Mouse (Mus musculus) lung, postnatal 36 days (tissue): ENCODE results near the gene Ugt2b1.
"Not testable (repeated sequence)": the region's sequence is repeated elsewhere in the genome, so short reads cannot be mapped to it uniquely, and the experiment has no call there.

Experiments
- DNase-seq: peaks from one replicate; pipeline ENCODE4 v3.0.0; 2022; ENCODE audit warnings: mixed read lengths

Gene Ugt2b1

DNA sequence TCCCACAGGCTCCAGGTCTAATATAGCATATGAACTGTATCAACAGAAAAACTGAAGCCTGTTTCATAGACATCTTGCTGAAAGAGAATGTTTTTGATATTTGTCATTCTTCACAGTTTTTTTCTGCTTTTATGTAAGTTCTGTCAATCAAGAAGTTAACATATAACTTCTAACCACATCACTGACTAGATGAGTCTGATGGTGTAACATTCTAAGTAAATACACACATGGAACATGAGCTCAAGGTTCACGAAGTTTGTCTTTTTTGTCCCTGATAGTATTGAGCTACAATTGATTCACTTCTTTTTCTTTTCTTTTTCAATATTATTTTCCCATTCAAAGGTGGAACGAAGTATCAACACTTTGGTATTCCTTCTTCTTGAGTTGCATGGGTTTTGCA, at the start of gene Ugt2b1:
Gene Ugt2b1, minus strand, starts transcription at position 105 of the 400 bp plus-strand sequence.
- no peak for DNase-seq

DNA sequence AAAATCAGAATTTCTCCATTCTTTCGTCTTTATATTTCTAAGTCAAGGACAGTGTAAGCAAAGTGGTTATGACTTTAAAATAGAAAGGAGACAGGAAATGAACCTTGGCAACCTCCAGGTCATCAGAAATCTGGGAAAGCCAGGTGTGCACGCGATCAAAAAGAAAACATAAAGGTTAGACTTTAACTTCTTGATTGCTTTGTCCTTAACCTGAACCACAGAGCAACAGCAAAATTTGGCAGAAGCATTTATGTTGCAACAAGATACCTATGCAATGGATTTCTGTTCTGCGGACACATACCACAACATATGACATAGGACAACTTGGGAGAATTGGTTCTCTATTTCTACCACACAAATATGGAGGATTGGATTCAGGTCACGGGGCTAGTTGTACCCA, 40.9 kb upstream of the Ugt2b1 start:
- DNase-seq = not testable (repeated sequence)

DNA sequence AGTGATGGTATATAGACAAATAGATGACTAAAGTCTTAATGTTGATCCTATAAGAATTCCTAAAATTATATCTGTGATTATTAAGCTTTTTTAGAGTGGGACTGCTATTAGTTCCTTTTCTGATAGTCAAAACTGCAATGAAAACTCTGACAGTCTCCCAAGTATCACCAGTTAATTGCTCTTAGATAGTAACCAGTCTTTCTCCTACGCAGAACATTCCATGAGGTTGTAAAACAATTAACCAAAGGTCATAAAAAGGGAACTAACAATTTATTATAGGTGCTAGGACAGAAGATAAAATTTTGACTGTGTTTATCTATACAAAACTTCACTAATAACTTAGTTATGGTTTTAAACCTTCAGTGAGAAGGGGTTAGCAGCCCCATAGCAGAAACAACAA, 36.5 kb upstream of the Ugt2b1 start:
- DNase-seq = not testable (repeated sequence)

DNA sequence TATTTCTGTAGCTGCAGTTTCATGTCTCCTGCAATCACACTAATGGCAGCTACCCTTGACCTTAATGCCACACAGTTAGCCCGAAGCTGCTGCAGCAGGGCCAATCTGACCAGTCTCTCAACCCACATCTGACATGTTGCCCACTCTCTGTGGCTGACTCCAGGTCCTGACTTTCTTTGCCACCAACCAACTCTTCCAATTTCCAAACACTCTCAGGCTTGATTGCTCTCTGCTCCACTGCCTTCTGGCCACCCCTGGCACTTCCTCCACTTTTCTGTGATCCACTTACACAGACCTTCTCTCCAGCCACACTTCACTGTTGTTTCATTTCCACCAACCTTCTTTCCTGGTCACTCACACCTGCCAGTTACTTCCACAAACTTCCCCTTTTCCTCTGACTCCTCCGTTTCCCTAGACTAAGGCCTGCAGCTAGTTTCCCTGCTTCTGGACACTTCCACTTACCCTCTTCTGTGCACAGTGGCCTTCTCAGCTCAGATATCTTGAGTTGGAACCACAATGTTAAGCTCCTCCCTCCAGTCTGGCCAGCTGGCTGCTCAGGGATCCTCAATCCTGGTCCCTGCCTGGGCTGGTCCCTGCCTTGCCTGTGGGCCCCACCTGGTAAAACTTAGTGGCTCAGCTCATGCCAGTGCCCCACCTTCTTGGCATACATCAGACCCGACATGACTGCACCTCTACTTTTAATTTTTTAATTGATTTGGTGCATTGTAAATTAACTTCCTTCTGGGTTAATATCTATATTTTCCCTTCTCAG, 35.4 kb upstream of the Ugt2b1 start:
- DNase-seq = no peak

DNA sequence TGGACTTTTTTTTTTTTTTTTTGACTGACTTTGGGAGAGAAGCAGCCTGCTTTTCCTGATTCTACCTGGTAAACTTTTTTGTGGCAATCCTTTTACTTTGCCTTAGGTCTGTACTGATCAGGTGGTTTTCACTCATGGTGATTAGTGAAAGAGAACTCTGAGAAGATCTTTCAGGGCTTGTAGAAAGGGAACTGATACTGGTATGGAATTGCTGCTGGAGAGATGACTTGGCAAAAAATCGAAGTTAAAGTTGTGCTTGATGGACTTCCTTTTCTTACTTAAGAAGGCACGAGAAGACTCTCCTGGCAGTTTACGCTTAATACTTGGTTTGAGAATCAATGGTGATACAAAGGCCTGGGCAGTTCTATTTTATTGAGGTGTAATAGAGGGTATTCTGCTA, 34.2 kb upstream of the Ugt2b1 start:
- no peak for DNase-seq

DNA sequence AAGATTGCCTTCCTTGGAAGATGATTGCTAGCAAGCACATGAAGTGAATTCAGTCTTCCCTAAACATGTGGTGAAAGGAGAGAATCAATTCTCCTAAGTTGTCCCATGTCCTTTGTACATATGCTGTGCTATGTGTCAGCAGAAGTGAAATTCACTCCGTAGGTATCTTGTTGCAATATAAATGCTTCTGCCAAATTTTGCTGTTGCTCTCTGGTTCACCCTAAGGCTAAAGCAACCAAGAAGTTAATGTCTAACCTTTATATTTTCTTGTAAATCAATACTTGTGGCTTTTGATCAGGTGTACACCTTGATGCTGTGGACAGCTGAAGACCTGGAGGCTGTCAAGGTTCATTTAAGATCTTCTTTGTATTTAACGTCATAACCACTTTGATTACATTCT, 15.8 kb upstream of the Ugt2b1 start:
- no peak for DNase-seq

DNA sequence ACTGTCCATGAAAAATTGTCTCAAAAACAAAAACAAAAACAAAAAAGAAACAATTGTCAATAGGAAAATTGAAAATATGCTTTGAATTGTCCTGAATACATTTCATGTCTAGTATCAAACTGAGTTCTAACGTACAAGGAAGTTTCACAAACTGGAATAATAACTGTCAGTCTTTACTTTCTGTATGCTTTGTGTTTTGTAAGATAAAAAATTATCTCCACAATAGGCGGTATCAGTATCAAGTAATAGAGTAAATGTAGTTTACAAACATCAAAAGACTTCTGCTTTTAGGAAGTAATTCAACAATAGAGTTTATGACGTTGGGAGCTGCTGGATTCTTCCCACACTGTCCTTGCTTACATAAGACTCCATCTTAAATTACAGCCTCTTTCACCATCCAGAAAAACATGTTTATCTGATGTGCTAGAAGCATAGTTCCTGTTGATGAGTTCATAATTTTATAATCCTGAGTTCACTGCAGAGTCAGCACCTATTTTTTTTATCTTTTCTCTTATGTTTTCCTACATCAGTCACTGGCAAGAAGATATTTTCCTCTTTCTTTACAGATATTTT, 5.6 kb downstream of the Ugt2b1 start:
- DNase-seq = no peak

DNA sequence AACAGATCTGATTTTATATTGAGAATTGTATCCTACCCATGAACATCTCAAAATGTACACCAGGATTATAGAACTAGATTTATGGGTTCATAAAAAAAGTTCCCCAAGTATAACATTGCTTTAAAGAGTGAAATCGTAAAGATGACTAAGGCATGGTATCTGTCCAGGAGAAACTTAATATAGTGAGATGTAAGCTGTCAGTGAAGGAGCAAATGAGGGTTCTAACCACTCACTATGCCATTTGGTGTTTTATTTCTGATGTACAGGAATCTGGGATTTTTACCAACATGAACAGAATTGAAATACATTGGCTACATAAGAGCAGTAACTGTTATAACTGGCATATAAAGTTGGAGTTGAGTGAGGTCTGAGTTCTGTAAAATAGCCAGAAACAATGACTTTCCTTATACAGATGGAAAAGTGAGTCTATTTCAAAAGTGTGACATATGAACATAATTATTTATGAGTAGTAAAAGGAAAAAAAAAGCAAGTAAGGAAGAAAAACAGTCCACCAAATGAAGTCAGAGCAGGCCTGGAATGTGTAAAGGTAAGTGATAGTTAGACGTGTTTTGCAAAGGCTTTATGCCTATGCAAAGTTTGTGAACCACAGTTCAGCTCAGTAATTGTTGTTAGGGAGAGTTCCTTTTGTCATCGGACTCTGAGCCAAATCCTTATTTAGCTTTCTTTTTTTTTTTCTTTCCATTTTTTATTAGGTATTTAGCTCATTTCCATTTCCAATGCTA, 14.8 kb downstream of the Ugt2b1 start:
- DNase-seq = no peak

DNA sequence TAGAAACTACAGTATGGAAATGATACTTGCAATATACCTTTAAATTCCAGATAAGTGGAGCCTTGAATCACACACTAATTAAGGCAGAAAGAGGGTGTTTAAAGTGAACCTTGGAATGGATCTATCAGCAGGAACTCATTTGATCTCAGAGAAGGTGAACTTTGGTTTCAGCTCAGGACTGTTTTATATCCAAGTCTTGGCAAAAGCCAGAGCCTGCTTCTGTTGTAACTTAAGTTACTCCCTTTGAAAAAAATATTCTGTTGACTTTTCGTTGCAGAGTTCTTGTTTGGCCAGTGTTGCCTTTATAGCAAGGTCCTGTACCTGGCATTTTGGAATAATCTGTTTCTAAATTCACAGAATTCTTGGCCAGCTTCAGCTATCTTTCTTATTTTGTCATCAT, 15.6 kb downstream of the Ugt2b1 start:
- no peak for DNase-seq

DNA sequence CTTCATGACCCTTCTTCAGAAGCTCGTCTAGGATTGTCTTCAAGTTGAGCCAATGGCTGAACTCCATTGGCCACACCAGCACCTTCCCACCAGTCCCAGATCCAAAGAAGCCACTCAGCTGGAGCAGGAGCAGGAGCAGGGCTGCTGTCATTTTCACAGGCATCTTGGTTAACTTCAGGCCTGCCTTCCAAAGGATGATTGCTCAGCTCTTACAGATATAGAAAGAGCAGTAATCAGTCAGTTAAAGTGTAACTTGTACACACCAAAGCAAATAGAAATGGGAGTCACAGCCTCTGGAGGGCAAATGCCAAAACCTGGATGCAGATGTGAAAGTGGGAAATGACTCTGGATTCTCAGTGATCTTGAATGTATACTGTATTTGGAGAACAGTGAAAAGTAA, 19.6 kb downstream of the Ugt2b1 start, which contains the start of gene Ugt2b34:
Gene Ugt2b34, minus strand, starts transcription at position 180 of the 400 bp plus-strand sequence.
- no peak for DNase-seq

DNA sequence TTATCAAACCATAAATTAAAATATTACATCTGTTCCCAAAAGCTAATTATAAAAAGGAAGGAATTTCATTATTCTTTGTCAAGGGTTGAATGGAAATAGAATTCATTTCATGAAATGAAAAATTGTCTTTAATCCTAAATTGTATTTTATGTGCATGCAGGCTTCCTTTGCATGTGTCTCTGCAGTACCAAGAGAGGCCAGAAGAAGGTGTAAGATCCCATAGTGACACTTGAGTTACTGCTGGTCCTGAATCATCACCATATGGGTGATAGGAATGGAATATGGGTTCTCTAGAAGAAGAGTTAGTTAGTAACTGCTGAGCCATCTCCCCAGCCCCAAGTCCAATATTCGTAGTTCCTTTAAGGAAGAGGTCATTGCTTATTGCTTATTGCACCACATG, 36.4 kb downstream of the Ugt2b1 start:
- no peak for DNase-seq

DNA sequence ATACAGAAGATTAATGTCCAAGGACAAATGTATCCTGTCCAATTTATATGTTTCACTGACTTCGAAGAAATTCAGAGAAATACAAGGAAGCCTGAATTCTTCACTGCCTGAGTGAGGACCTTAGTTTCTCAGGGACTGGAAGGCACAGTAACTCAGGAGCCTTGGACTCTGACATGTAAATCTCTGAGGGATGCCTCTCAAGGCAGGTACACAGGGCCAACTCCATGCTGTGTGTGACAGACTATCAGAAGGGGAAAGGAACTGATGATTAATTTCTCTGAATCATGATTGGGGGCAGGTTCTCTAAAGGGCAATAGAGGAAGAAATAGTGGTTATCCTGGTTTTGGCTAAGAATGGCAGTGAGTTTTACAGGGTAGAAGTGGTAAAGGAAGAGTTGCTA, 37.9 kb downstream of the Ugt2b1 start:
- DNase-seq = no peak

DNA sequence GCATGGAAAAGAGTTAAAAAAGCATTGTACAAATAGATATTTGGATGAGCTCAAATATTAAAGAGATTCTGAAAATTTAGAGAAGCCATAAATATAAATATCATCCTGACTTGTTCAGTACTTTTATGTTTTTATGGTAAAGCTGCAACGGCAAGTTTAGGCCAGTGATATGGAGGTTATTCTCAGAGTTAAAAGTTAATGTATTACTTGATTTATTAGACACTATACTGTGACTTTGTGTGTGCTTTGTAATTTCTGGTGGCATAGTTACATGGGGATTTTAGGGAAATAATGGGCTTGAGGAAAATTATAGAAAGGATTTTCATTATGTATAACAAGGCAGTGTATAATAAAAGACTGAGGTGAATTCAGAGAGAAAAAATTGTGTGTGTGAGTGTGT, 39.2 kb downstream of the Ugt2b1 start:
- DNase-seq = no peak

DNA sequence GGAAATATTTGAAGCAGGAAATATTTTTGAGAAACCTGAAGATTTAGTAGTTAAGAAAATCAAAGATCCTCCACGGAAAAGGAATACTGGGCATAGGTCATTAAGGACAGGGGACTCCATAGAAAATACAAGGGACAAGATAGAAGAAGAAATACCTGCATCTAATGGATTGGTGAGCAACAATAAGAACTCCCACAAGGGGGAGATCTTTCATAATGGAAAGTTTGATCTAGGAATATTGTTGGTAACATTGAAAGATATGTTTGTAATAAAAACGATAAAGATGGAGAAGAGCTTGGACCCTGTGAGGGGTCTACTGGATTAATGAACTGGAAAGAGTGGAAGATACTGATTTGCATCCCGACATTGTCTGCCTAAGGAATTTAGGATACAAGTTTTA, 39.7 kb downstream of the Ugt2b1 start:
- no peak for DNase-seq

DNA sequence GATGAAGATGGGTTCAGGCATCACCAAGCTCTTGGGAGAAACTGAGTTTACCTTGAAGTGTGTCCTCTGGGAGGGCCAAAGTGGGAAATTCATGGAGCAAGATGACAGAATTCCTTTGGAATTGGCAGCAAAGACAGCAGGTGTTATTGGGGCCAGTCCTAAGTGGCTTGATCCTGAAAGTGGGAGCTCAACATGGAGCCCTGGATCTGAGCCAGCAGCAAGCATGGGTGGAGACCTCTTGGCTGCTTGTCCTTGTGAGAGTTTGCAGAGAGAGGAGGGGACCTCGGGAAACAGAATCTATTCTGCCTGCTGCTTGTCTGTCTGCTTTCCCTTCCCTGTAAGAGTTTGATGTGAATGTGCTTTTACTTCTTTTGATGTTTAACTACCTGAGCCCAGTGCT, 54.5 kb downstream of the Ugt2b1 start:
- no peak for DNase-seq
